Mouse (Mus musculus): ENCODE results near the gene Hipk1.
"Not testable (repeated sequence)": the region's sequence is repeated elsewhere in the genome, so short reads cannot be mapped to it uniquely, and the experiment has no call there.

Gene Hipk1

DNA sequence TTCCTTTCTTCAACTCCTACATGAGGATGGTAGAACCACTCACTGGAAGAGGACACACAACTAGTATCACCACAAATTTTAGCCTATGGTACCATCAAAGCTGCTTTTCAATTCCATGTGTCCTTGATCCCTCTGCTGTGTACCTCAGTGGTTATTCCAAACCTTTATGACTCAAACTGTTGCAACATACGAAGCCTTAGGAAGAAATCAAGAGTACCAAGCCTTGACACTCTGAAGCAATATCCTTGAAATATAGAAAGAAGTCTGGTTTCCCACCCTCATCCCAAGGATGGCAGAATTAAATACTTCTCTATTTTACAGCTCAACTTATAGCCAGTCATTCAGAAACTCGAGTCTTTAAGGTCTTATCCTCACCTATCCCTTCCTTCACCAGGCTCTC is 5.0 kb upstream of the Hipk1 start:
- DNase-seq (ENCODE audit: extremely low spot score, low spot score) = no peak

DNA sequence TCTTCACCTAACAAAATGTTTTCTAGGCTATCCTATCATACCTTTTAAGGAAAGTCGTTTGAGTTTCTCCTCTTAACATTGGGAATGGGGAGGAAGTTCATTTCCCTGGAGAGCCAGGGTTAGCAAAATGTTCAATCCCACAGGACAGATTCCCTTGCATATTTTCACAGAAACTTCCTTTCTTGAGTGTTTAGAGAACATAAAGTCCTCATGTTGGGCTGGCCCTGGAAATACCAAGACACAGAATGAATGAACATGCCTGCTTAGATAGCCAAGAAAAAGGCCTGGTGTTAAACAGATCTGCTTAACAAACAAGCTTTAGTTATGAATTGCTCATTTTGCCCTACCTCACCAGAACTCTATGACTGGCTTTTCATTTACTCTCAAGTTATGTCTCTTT is 1.2 kb upstream of the Hipk1 start:
- DNase-seq (ENCODE audit: extremely low spot score, low spot score) = no peak

DNA sequence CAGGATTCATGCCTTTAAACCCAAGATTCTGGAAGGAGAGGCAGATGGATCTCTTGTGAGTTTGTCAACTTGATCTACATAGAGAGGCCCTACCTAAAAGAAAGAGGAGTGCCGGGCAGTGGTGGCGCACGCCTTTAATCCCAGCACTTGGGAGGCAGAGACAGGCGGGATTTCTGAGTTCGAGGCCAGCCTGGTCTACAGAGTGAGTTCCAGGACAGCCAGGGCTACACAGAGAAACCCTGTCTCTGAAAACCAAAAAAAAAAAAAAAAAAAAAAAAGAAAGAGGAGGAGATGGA is 696 bp upstream of the Hipk1 start:
- not testable (repeated sequence) for DNase-seq (ENCODE audit: extremely low spot score, low spot score)

DNA sequence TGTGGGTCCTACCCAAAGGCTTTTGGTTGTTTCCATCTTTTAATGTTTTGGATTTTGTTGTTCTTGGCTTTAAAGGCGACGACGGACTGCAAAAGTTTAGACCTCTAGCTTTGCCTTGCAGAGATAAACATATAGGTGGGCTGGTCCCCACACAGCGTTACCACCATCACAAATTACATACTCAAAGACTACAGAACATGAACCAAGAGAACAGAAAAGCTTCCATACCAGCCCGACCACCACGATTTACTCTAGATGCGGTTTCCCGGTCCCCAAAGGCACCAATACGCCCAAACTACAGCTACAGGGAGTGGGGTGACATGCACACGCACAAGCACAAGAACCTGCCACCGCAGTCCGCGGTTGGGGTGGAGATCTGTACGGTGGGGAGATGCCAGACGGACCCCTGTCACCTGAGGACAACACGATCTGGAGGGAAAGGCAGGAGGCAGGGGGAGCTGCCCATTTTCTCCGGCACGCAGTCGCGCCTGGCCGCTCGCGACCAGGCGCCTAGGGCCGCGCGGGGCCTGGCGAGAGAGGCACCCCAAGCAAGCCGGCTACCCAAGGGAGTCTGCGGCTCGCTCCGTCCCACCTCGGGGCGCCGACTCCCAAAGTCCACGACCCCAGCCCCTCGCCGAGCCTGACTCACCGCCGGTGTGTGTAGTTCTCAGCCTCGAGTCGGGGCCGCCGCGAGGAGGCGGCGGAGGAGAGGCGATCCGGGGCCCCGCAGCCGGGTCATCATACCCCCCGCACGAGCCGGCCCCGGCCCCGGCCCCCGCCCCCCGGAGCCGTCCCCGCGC is 817 bp downstream of the Hipk1 start:
- no peak for DNase-seq (ENCODE audit: extremely low spot score, low spot score)

DNA sequence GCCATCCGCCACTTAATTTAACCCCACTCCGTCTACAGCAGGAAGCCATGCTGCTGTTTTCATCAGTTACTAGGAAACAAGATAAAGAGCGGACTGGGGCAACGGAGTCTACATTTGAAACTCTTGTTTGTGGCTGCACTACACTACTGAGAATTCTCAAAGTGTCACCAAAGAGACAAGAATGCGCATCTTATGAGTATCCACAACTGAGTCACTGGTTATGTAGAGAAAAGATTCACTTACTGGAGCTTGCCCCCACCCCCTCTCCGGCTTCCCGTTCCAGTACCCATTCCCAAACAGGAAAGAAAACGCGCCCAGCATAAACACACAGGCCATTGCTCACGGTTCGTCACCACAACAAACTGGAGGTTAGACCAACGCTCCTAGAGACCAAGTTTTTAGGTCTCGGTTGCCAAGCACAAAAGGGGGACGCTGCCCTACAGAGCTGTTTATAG is 1.4 kb downstream of the Hipk1 start:
- peak; percentile 43 for DNase-seq (ENCODE audit: extremely low spot score, low spot score)

DNA sequence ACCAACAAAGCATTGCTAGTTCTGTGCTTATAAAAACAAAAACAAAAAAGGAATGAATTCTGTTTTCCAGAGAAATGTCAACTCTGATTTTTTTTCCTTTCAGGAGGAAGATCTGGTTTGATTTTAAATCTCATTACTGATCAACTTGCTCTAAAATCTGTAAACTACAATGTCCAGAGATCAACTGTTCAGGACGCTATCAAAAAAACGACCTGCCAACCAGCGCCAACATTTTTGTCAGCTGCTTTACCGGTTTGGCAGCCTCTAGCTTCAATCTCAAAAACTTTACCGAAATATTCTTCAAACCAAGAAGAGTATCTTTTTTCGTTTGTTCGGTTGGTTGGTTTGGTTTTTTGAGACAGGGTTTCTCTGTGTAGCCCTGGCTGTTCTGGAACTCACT is 2.3 kb downstream of the Hipk1 start:
- no peak for DNase-seq (ENCODE audit: extremely low spot score, low spot score)

DNA sequence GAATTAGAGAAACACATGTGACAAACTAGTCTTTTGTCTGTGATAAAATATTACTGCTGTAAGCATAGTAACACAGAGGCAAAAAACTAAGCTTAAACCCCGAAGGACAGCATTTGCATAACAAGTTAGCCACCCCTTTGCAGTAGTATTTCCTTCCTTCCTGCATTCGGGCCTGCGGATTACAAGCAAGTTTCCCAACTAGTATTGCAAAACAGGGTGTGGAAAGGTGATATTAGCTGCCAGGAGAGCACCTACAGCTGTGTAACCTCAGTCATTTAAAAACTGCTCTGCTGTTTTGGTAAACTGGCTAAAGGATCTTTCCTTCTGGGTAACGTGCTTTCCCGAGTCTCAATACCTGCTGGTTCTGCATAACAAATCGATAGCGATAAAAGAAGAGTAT is 4.1 kb downstream of the Hipk1 start:
- DNase-seq (ENCODE audit: extremely low spot score, low spot score) = no peak

- no peak for DNase-seq (ENCODE audit: extremely low spot score, low spot score)
These were observed 8.3 kb downstream of the Hipk1 start for GRCm38 (mm10) chr3:103782844-103783609.

- no peak for DNase-seq (ENCODE audit: extremely low spot score, low spot score)
These were observed 10.6 kb downstream of the Hipk1 start for GRCm38 (mm10) chr3:103780777-103781176.

GRCm38 (mm10) chr3:103780271-103780670 is 11.1 kb downstream of the Hipk1 start:
- no peak for DNase-seq (ENCODE audit: extremely low spot score, low spot score)

DNA sequence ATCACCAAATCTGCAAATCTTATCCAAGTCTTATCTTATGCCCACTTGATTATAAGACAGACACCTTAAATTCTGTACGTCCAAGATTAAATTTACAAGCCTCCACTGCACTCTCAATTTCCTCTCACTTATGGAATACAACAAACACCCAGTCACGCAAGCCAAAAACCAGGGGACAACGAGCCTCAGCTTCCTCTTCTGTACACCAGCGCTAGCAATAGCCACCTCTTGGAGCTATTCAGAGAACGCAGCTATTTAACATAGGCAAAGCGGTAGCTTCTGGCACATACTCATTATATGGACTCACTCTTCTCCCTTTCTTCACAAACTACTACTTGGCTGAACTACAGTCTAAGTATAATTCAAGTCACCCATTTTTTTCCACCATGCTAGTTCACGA is 12.2 kb downstream of the Hipk1 start:
- DNase-seq (ENCODE audit: extremely low spot score, low spot score) = no peak

DNA sequence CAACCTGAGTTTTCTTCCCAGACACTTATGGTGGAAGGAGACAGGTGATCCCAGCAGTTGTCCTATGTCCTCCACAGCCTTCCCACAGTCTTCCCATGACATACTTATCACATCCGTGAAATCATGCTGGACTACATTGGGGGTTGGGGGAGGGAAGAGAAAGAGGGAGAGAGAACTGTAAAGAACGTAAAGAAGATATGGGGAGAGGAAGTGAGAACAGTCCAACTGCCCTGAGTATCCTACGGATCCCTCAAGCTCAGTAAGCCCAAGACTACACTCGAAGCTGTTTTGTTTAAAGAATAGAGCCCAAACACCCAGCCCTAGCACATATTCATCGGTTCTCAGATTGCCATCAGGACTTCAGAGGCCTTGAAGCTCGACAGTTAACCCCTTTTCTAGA is 12.7 kb downstream of the Hipk1 start:
- DNase-seq (ENCODE audit: extremely low spot score, low spot score) = no peak

- DNase-seq (ENCODE audit: extremely low spot score, low spot score) = no peak
These were observed 13.4 kb downstream of the Hipk1 start for GRCm38 (mm10) chr3:103777940-103778339.

DNA sequence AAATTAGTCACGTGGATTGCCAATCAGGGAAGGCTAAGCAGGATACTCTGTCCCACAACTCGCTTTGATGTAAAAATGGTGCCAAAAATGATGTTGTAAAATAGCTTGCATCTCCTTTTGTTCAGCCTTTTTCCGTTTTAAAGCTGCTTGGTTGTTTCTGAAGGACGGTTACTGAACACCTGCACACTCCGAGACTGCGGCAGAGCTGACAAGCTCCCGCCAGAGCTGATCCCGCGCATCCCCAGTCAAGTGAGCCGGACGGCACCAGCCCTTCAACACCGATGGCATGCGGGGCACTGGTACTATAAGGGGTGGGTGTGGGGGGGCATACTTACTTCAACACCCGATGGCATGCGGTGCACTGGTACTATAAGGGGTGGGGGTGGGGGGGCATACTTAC is 17.4 kb downstream of the Hipk1 start:
- no peak for DNase-seq (ENCODE audit: extremely low spot score, low spot score)

- DNase-seq (ENCODE audit: extremely low spot score, low spot score) = no peak
These were observed 17.9 kb downstream of the Hipk1 start for GRCm38 (mm10) chr3:103773508-103773907.

DNA sequence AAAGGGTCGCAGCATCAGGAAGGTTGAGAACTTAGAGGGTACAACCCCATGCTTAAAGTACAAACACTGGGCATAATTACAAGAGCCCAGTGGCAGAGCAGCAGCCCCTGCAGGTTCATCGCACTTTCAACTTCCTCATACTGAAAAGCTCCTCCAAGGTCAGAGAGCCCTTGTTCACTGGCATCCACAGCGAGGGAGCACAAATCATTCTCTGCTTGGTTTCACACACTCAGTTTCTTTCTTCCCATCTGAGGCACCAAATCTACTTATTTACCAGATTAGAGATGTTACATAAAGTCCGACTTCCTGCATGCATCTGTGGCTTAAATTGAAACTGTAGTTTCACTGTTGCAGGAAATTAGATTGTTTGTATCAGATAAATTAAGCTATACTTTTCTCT is 18.5 kb downstream of the Hipk1 start:
- DNase-seq (ENCODE audit: extremely low spot score, low spot score) = no peak

- no peak for DNase-seq (ENCODE audit: extremely low spot score, low spot score)
These were observed 19.7 kb downstream of the Hipk1 start for GRCm38 (mm10) chr3:103771531-103772130.

DNA sequence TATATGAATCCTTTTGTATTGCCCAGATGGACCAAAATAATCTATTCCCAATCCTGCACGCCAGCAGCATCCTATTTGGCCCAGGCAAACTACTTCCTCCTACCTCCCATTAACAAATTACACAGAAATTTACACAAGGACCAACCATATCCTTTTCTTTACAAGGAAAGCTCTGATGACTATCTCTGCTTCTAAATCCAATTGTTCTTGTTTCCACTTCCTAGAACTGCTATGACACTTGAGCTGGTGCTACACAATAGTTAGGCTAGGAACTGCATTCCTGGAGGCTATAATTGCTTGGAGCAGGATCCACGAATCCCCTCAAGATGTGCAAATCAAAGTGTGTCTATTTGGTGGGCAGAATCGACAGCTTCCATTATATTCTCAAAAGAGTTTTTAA is 24.6 kb downstream of the Hipk1 start:
- no peak for DNase-seq (ENCODE audit: extremely low spot score, low spot score)

DNA sequence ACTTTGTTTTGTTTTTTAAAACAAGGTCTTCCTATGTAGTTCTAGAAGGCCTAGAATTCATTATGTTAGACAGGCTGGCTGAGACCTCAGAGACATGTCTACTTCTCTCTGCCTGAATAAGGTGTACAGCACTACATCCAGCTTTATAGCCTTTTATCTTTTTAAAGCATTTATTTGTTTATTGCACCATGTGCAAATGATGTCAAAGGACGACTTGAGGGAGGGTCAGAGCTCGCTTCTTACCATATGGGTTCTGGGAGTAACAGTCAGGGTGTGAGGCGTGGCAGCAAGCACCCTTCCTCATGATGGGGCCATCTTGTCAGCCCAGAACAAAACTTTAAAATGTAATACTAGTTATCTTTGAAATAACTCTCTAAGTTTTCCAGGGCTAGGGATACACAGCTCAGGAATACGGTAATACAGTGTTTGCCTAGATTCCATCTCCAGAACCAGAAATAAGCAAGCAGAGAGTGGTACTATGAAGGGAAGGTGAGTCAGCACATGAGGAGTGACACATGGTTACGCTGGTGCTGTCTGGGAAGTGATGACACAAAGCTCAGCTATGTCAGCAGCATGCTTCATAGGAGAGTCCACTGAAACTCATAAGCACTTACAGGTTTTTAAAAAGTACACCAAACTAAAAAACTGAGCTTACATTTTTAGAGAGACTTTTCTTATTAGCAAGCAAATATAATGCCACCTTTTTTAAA is 31.9 kb downstream of the Hipk1 start:
- no peak for DNase-seq (ENCODE audit: extremely low spot score, low spot score)

DNA sequence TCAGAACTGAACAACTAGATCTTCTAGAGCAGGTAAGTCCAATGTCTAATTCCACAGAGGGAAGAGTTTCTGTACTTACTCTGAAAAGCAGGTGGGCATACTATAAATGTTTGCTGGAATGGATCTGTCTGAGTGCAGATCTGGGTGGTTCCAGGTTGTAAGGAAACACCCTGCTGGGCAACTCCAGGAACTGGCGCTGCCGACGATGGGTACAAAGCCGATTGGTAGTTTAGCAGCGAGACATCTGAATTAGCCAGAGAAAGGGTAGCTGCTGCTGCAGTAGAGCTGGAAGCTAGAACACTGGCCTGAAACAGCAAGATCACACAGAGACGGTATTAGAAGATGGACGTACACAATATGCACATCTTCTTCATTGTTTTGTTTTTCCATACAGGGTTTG is 32.9 kb downstream of the Hipk1 start:
- no peak for DNase-seq (ENCODE audit: extremely low spot score, low spot score)

DNA sequence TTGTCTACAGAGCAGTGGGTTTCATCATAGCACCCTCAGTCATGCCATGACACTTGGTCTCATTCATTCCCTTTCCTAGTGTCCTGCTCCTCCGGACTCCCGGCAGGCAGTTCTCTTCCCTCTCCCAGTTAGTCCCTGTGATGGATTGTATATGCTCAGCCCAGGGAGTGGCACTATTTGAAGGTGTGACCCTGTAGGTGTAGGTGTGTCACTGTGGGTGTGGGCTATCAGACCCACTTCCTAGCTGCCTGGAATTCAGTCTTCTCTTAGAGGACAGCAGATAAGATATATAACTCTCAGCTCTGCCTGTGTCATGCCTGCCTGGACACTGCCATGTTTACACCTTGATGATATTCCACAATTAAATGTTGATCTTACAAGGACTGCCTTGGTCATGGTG is 34.4 kb downstream of the Hipk1 start:
- no peak for DNase-seq (ENCODE audit: extremely low spot score, low spot score)

DNA sequence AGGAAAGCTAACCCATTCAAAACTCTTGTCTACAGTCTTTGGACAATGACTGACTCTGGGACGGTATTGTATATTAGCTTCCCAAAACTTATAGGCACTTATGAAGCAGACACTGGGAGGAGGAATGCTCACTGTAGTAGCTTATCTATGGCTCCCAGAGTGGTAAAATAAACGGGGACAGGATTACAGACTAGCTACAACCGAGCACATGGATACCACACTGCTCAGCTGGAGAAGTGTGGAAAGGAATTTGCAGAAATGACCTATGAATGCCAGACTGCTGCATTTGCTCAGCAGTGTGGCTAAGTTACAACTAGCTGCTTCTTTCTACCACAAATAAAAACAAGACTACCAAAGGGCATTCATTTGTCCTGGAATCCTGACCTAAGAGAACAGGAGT is 36.0 kb downstream of the Hipk1 start:
- DNase-seq (ENCODE audit: extremely low spot score, low spot score) = no peak

All from neural tube, embryonic 10.5 days (tissue).